Mouse (Mus musculus) inflammation-experienced regulatory T-cells, adult 6 months (primary cell): ENCODE measurements around the gene Dennd6a. TPM values are rescaled to one million over a fixed set of nuclear protein-coding genes. Genes with fewer than 3 reads are reported as not detected.
"Not testable (repeated sequence)": the region's sequence is repeated elsewhere in the genome, so short reads cannot be mapped to it uniquely, and the experiment has no call there.

ENCODE experiments used
- ATAC-seq: one replicate; pipeline ENCODE4 v1.8.0; 2017
- polyA plus RNA-seq, 3 experiments: library from polyadenylated mRNA; unstranded; fragments of 100-300 nt; shearing (Covaris generic); gene quantifications; one replicate each; pipeline ENCODE4 v1.2.1; 2017

Gene Dennd6a
- polyA plus RNA-seq, 3 experiments from 2014 or later, result 3.3 to 7.0 (median 3.4) TPM

DNA sequence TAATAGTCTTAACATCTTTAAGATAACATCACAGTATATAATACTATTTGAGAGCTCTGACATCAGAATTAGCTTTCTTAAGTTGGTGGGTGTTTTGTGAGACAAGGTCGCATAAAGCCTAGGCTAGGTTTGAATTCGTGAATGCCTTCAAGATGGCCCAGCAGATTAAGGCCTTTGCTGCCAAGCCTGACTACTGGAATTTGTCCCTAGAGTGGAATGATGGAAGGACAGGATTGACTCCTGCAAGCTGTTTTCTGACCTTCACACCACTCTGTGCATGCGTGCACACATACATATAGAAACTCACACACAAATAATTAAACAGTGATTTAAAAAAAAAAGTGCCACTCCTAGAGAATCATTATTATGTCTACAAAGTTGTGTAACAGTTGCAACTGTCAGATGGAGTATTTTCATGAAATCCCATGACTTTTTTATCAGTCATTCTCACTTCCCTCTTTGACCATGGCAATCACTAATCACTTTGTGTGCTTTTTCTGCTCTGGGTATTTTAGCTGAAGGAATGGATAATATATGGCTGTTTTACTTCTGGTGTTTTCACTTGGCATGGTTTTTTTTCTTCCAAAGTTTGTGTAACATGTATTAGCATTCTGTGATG lies 69.5 kb downstream of the Dennd6a start:
- ATAC-seq, result no peak

DNA sequence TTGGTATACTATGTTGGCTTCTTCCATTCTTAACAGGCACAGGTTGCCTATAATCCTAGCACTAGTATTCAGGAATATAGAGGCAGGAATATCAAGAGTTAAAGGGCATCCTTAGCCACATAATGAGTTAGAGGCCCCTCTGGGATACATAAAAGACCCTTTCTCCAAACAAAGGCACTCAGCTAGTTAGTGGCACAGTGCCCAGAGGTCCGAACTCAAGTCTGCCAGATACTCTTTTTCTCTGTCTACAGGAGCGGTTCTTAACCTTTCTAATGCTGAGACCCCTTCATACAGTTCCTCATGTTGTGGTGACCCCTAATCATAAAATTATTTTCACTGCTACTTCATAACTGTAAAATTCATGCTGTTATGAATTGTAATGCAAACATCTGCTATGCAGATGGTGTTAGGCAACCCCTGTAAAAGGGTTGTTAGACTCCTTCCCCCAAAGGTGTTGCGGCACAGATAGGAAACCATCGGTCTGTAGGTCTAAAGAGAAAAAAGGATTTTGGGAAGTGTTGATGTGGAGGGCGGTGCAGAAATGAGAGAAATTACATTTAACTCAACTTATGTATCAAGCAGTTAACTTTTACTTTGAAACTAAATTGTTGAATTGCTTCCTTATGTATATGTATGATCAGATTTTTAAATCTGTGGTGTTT lies 72.5 kb downstream of the Dennd6a start:
- no peak for ATAC-seq

- no peak for ATAC-seq
These were observed 74.2 kb downstream of the Dennd6a start for GRCm38 (mm10) chr14:26647811-26648210.

DNA sequence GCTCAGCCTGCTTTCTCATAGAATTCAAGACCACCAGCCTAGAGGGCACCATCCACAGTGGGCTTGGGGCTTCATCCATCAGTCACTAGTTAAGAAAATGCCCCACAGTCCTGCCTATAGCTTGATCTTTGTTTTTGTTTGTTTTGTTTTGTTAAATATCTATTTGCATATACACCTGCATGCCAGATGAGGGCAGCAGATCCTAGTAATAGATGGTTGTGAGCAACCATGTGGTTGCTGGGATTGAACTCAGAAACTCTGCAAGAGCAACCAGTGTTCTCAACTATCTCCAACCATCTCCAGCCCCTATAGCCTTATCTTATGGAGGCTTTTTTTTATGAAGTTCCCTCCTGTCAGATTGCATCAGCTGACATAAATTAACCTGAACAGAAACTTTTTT lies 78.2 kb downstream of the Dennd6a start:
- ATAC-seq, result peak; percentile 54

GRCm38 (mm10) chr14:26658178-26658577 lies 84.5 kb downstream of the Dennd6a start:
- ATAC-seq, result no peak

DNA sequence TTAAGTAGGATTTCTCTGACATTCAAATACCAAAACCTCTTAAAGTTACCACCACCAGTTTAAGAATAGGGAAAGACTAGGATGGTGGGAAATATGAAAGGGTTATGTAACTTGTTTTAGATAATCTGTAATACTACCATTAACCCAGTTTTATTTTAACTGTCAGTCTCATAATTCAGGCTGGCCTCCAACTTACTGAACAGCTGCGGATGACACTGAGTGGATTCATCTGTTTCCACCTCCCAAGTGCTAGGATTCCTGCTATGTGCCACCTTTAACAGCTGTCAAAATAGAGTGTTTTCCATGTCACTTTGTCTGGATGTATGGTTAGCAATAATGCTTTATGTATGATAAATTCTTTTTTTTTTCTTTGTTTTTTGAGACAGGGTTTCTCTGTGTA lies 86.6 kb downstream of the Dennd6a start:
- no peak for ATAC-seq

GRCm38 (mm10) chr14:26662016-26662415 lies 88.4 kb downstream of the Dennd6a start:
- ATAC-seq, result no peak

GRCm38 (mm10) chr14:26662488-26662887 lies 88.8 kb downstream of the Dennd6a start:
- no peak for ATAC-seq

GRCm38 (mm10) chr14:26663851-26664250 lies 90.2 kb downstream of the Dennd6a start:
- no peak for ATAC-seq

DNA sequence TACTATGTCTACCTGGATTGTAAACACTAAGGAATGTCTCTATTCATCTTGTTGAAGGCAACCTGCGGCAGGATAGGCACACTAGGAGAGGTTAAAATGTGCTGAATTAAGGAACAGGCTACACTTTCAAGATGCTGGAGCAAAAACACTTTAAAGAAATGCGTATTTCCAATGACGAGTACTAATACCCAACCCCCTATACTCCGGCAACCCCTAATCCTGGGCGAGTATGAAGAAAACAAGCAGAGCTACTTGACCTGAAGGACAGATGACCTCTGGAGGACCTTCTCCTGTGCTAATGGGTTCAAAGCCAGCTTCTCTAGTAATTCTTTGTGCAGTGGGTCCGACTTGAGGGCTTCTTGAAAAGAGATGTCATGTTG lies 94.3 kb downstream of the Dennd6a start:
- no peak for ATAC-seq

DNA sequence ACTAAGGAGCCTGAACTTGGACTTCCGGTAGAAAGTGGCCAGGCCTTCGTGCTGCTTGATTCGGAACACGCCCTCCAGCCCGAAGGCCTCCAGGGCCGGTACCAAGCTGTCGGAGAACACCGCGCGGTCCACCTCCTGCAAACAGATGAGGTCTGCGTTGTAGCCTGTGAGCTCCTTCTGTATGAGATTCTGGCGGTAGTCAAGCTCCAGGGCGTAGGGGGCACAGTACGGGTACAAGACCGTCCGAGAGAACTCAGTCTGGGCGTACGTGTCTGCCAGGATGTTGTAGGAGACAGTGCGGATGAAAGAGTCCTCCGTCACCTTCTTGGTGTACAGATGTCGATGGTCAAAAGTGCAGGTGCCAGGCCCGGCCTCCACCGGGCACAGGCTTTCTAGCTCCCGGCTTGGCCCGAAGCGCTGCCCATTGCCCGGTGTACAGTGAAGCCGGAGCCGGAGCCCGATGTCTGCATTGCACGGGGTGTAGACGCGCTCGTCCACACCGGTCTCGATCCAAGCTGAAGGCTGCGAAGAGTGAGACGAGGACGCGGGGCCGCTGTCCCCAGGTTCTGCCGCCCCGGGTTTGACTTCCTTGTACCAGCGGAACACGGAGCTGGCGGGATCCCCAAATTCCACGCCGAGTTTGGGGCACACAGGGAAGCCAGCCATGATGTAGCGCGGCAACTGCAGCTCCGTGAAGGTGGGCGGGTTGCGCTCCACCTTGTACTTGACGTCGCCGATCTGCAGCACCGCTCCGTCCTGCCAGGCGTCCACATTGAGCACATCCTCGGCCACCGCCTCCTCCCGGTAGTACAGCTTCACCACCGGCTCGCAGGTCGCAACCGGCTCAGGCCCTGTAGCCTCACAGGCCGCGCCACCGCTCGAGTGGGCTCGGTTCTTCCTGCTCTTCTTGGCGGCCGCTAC lies 95.0 kb downstream of the Dennd6a start:
- peak; percentile 16 for ATAC-seq

DNA sequence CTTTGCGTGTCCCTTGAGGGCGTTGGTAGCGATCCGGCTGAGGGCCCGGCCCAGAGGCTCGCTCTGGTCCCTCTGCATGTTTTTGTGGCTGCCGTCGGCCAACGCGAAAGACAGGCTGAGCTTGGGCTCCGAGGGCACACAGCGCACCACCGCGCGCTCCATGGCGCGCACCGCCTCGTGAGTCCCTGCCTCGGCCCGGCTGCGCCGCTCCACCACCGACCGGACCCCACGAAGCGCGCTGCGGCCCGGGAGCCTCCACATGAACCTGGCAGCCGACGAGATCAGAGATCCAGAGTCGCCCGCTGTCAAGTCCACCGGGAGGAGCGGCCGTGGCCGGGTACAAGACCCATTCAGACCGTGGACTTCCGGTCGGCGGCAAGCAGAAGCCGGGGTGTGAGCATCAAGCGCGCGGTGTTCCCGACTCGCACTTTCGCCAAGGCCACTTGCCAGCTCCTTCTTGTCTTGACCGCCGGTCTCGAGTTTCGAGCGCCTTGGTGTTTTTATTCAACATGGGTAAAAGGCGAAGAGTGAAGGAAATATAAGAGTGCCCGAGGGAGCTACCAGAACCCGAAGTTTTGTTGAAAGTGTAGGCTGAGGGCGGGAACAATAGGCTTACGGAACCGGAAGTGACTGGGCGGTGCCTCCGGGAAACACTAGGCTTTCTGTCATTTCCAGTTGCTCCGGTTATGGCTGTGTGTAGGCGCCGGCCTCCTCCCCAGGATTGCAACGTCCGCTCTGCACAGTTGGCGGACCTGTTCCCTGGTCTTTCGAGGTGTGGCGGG lies 95.8 kb downstream of the Dennd6a start, which contains the start of gene Pde12:
Gene Pde12 (minus strand): TSS at position 592 of the 782 bp plus-strand sequence.
- peak; percentile 89 for ATAC-seq

DNA sequence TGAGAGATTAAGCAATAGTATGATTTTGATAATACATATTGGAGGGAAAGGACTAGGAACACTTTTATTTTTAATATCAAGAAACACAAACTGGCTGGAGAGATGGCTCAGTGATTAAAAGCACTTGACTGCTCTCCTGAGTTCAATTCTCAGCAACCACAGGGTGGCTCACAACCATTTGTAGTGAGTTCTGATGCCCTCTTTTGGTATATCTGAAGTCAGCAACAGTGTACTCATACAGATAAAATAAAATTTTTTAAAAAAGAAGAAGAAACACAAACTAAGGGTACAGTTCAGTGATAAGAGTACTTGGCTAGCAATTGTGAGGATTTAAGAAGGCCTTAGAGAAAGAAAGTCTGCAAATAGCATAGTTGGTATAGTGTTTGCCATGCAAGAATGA lies 97.3 kb downstream of the Dennd6a start:
- no peak for ATAC-seq

- ATAC-seq, result not testable (repeated sequence)
These were observed 98.4 kb downstream of the Dennd6a start for GRCm38 (mm10) chr14:26671870-26672615.

GRCm38 (mm10) chr14:26674476-26675169 lies 101.0 kb downstream of the Dennd6a start:
- ATAC-seq, result not testable (repeated sequence)

DNA sequence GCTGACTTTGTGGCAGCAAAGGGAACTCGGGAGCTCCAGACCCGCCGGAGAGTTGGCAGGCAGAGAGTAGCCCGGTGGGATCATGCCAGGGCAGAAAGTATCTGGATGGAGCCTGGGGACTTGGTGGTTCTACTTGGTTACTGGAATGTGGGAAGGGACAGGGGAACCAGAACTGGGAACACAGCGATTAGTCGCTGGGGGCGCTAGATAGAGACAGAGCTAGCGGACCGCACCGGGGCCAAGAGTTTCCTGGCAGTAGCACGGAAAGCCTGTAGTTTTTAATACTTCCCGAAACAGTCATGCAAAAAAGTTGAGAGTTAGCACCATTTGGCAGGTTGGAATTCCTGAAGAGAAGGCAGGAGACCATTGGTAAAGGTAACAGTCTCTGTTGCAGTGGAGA lies 101.7 kb downstream of the Dennd6a start:
- ATAC-seq, result no peak

DNA sequence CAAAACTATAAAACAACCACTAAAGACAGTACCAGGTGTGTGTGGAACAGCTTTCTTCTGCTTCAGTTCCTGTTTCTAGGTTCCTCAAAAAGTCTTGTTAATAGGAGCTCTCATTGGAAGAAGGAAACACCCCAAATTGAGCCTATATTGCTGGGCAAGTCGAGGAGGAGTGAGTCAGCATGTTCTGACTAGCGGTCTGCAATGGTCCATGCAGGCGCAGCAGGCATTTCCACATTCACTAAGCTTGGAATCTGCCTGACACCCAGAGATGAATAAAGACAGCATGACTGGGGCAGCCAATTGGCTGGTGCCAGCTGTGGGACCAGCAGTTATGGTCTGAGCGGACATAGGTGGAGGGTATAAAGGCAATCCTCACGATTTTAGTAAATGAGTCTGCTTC lies 102.1 kb downstream of the Dennd6a start:
- ATAC-seq, result no peak
